Mouse (Mus musculus) ovary, postnatal 10 days (tissue): ENCODE data around the gene Col9a1.

Source experiments
- DNase-seq: peaks from one replicate; pipeline ENCODE4 v3.0.0; 2022; ENCODE audit warnings: low spot score

Gene Col9a1

GRCm38 (mm10) chr1:24177224-24177851 is at the start of gene Col9a1:
Col9a1 (plus strand) TSS chr1:24177610.
- DNase-seq, result no peak

- no peak for DNase-seq
These were observed 49.5 kb upstream of the Col9a1 start for GRCm38 (mm10) chr1:24127866-24128265.

- no peak for DNase-seq
These were observed 43.6 kb upstream of the Col9a1 start for GRCm38 (mm10) chr1:24133853-24134252.

DNA sequence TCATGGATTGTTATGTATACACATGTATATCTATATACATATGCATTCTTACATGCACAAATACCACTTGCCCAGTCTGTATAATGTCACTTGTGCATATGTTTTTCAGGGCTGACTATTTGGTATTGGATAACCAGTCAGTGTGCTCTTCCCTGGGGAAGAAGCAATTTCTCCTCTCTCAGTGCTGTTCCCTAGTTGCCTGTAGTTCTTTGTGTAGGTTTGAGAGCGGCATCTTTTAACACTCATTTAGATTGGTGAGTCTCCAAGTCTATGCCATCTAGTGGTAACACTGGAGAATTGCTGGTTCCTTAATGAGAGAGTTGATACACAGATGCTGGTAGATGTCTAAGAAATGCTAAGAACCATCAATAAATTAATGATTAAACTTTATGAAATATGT is 42.6 kb upstream of the Col9a1 start:
- DNase-seq, result no peak

DNA sequence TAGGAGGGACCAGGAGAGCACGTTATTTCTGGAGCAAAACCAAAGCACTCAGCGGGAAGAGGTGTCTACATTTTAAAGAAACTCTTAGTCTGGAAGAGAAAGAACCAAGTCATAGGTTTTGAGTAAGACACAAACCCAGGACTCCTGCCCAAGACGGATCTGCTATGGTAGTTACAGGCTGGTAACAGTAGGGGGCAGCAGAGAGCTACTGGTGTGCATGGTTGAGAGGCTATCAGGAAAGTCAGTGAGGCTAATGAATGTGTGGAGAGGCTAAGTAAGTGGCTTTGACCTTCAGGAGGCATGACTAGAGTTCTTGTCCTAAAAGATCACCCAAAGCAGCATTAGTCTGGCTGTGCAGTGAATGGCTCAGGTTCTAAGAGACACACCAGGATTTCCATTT is 40.3 kb upstream of the Col9a1 start:
- peak; percentile 16 for DNase-seq

DNA sequence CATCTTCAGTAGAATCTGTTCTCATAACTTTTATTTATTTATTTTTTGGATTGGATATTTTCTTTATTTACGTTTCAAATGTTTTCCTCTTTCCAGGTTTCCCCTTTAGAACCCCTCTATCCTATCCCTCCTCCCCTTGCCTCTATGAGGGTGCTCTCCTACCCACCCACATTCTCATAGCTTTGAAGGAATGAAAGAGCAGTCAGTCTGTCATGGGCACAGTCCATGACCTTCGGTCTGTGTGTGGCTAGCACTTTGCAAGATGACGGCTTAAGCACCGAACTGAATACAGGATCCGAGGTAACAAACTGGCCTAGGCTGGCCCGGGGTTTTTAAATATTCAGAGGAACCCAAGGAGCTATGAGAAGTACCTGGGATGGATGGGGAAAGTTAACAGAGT is 36.9 kb upstream of the Col9a1 start:
- DNase-seq, result no peak

- no peak for DNase-seq
These were observed 33.9 kb upstream of the Col9a1 start for GRCm38 (mm10) chr1:24143504-24143903.

- no peak for DNase-seq
These were observed 19.7 kb upstream of the Col9a1 start for GRCm38 (mm10) chr1:24157751-24158150.

- no peak for DNase-seq
These were observed 8.0 kb upstream of the Col9a1 start for GRCm38 (mm10) chr1:24169410-24169809.

DNA sequence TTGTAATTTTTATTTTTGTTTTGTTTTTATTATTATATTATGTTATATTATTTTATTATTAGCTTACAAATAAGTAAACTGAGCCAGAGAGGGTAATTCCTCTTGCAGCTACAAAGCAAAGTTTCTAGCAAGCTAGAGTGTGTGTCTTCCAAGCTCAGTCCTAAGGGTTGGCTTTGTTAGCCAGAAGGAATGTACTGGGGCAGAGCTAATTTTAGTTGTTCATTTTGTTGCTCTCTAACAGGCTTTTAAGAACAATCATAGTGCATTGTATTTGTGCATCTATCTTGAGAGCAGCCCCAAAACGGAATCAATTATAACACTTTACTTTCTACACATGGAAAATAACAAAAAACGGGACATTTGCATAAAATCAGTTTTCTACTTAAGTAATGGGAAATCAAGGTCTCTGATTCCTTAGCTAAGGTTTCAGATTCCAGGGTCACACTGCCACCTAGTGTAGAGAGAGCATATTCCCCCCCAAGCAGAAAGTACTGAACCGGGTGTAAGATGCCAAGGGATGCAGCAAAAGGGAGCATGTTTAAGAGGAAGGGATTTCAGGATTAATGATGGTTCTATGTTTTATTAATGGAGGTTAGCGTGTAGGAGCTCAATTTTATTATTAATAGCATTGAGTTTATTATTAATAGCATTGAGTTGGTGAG is 6.1 kb upstream of the Col9a1 start:
- DNase-seq, result no peak

- no peak for DNase-seq
These were observed 5.5 kb upstream of the Col9a1 start for GRCm38 (mm10) chr1:24171898-24172297.

DNA sequence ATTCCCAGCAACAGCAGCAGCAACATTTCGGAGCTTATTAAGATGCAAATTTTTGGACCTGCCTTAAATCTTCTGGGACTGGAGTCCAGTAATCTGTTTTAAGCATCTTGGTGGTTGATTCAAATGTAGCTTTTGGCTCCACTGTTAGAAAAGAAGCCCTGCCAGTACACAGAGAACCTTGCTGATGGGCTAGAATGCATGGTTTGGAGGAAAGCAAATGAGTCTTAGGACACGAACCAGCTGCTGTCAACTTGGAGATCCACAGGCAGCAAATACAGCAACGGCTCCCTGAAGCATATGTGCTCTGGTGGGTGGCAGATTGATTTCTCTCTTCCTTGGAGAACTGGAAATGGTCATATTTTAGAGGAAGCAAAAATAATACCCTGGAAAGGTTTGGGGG is 4.8 kb upstream of the Col9a1 start:
- no peak for DNase-seq

- no peak for DNase-seq
These were observed 1.6 kb upstream of the Col9a1 start for GRCm38 (mm10) chr1:24175761-24176160.

DNA sequence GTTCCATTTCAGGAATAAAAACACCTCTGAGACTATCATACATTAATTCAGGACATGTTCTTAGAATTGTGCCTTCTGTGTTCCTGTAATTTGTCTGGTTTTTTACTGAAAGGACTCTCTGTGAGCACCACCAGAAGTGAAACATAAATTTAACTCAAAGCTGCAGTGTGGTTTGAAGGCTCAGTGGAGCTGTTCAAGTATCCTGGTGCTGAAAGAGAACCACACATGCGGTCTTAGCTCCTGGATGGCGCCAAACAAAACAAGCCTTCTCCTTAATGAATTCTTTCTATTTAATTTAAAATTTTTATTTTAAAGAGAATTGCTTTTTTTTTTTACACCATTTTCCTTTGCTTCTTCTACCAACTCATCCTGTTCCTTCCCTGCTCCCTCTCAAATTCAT is 2.4 kb downstream of the Col9a1 start:
- DNase-seq, result no peak

- no peak for DNase-seq
These were observed 7.6 kb downstream of the Col9a1 start for GRCm38 (mm10) chr1:24184981-24185380.

- no peak for DNase-seq
These were observed 9.6 kb downstream of the Col9a1 start for GRCm38 (mm10) chr1:24186964-24187363.

DNA sequence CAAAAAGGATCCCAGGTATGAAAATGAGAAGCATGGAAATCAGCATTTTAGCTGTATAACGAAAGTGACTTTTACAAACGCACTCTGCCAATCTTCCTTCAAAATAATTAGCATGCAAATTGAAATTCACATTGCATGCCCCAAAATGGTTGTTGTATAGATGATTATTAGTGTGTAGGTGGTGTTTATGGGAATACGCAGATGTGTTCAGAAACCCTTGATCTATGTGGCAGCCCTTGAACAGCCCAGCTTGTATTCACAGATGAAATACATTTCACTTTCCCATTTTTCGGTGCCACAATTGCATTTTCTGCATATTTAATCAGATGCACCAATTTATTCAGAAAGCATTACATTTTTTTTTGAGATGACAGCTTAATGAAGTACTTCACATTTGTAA is 14.3 kb downstream of the Col9a1 start:
- DNase-seq, result no peak

- DNase-seq, result no peak
These were observed 16.7 kb downstream of the Col9a1 start for GRCm38 (mm10) chr1:24194111-24194510.

GRCm38 (mm10) chr1:24195070-24195840 is 17.8 kb downstream of the Col9a1 start:
- DNase-seq, result no peak

DNA sequence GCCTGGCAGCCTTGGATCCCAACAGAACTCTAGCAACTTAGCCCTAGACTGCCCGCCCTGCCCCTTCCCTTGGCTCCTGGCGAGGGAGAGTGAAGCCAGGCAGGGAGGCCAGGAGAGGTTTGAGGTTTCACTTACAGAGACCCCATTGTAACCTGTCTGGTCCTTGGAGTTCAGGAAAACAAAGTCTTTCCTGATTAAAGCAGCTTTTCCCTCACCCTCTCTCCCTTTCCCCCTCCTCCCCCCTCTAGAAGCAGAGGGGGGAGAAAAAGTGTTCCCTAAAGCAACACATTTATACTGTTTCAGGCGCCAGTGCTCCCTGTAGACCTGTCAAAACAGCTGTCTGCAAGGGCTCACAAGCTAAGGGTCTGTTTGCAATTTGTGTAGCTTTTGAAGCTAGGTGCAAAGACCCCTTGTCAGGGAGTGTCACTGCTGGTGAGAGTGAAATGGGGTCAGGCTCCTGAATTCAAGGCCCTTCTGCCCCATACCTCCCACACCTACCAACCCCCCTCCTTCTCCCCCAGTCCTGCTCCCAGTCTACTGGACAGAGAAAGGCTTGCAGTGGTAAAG is 18.6 kb downstream of the Col9a1 start:
- no peak for DNase-seq

DNA sequence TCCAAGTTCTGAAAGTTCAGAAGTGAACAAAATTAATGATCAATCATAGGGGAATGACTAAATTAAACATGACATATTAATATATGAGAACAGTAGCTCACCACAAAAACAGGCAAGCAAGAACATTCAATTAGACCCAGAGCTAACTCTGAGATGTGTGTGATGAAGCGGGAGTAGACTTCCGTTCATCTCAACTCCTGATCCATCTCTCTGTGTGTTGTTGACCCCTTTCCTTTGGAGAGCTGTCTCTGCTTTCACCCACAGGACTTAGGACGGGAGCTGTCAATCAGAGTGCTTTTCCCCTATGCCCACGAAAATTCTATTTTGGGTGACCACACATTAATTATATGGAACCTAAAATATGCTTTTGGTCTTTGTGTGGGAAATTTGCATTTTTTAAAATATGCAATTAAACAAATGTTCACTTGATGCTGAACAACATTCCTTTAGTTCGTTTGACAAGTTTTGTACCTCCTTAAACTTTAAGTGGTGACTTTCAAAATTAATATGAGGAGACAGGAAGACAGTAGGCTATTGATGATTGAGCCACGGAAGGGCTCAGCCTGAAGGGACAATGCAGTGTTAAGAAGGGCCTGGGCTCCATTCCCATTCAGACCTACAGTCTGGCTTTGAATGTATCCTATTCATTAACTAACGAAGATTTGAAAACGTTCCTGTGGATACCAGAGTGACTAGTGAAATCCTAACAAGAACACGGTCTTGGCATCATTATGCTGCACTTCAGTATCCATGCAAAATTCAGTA is 34.4 kb downstream of the Col9a1 start:
- no peak for DNase-seq

DNA sequence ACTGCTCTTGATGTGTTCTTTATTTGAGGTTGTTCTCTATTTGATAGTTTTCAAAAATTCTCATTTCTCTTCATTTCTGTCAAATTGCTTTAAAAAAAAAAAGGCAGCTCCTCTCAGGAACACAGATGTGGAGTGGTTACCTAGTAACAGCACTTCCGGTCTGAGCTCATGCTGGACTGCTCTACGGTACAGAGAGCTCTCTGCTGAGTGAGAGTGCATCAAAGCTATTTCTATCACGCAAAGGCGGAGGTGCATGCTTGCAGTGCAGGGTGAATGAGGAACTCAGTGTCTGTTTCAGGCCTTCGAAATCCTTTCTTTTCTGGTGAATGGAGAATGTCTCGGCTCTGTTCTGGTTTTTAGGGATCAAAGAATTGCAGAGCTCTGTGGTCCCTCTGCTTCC is 41.6 kb downstream of the Col9a1 start:
- no peak for DNase-seq
